Mouse (Mus musculus): ENCODE data around the gene Yod1.

- TF ChIP-seq TCF12 (IDR thresholded peaks at IDR 0.05; ENCODE audit: low read depth, low read length) = peak; percentile 84
- TF ChIP-seq CTCF (IDR thresholded peaks at IDR 0.05 in 2 of 3, conservative IDR thresholded peaks at IDR 0.05 in 1 of 3; ENCODE audit: control insufficient read depth in 1 of 3, insufficient read depth in 1 of 3, low read depth in 2 of 3, low read length in 3 of 3, poor library complexity in 1 of 3, severe bottlenecking in 1 of 3) = no peak
- 0 out of 4 replicates have a peak, but pooled peaks of 1 of the 2 experiments have one; percentile 29 for TF ChIP-seq POLR2A (IDR thresholded peaks at IDR 0.05; ENCODE audit: control insufficient read depth in 1 of 2, insufficient read depth in 1 of 2, low read depth in 1 of 2, low read length in 2 of 2, poor library complexity in 1 of 2)
- TF ChIP-seq CHD2 (IDR thresholded peaks at IDR 0.05; ENCODE audit: low read length) = no peak
- no peak for TF ChIP-seq ELF1 (IDR thresholded peaks at IDR 0.05; ENCODE audit: low read depth, low read length)
- TF ChIP-seq MYC (IDR thresholded peaks at IDR 0.05; ENCODE audit: low read depth, low read length) = no peak
- peak; percentile 30 for TF ChIP-seq TAL1 (IDR thresholded peaks at IDR 0.05; ENCODE audit: low read length)
- no peak for TF ChIP-seq ETS1 (IDR thresholded peaks at IDR 0.05; ENCODE audit: low read depth, low read length)
- 0 out of 2 replicates have a peak, but pooled peaks have one; percentile 7 for TF ChIP-seq RCOR1 (IDR thresholded peaks at IDR 0.05; ENCODE audit: low read depth, low read length)
- peak; percentile 35 to 69; a peak in 2 of 4 replicates for TF ChIP-seq EP300 (IDR thresholded peaks at IDR 0.05; ENCODE audit: low read depth in 1 of 2, low read length in 2 of 2)
- no peak for TF ChIP-seq KAT2A (conservative IDR thresholded peaks at IDR 0.05; ENCODE audit: low read depth, low read length)
- no peak for TF ChIP-seq NELFE (IDR thresholded peaks at IDR 0.05; ENCODE audit: low read depth, low read length)
- no peak for TF ChIP-seq ZKSCAN1 (IDR thresholded peaks at IDR 0.05; ENCODE audit: low read depth, low read length)
- TF ChIP-seq E2F4 (IDR thresholded peaks at IDR 0.05; ENCODE audit: borderline replicate concordance, low read depth, low read length) = no peak
Observed at GRCm38 (mm10) chr1:130732706-130733658, 15.9 kb downstream of the Yod1 start.

Measured in MEL (cell line).